Mouse (Mus musculus) kidney, adult 9 months (tissue): ENCODE results near the gene Bpgm.

ENCODE experiments used
- DNase-seq: peaks from one replicate; pipeline ENCODE4 v3.0.0; 2022

Bpgm gene

GRCm38 (mm10) chr6:34475974-34476794, at the start of gene Bpgm:
Bpgm (plus strand) TSS chr6:34476207.
- peak; percentile 100 for DNase-seq

DNA sequence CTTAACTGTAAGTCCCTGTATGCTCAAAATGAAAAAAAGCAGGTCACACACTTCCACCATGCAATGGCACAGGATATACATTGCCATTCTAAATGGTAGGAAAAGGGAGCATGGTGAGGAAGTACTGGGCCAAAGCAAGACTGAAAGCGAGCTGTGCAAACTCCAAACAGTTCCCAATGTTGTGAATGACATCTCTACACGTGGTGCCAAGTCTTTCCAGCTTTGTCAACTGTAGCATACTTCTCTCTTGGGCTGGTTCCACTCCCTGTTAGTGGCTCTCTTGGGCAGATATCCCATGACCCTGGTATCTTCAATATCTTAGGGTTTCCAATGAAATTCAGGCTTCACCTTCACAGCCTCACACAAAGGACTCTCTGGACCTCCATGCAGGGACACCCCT, 37.0 kb upstream of the Bpgm start:
- DNase-seq: no peak

DNA sequence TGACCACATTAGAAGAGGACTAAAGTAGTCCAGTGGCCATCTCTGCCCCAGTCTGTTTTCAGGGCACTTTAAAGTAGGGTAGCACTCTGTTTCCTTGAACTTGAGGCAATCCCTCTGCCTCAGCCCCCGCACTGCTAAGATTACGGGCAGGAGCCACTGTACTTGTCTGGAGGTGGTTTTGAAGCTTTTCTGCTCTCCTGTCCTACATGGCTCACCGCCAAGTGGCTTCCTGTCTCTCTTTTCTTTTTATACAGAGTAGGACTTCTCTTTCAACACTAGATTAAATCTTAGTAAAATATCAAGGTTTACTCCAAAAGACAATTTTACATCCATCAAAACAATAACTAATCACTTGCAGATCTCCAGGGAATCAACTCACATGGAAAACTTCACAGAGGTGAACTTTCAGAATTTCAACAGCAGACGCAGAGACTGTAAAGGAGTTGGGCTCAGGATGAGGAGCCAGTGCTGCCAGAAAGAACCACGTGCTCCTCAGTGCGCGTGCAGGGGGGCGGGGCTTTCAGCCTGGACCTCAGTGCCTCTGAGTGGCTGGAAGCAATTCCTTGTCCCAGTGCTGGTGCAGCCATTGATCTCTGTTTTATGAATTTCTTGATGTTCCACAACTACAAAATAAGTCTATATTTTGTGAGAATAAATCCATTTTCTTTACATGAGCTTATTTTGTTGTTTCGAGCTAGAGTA, 34.3 kb upstream of the Bpgm start:
- DNase-seq: no peak

DNA sequence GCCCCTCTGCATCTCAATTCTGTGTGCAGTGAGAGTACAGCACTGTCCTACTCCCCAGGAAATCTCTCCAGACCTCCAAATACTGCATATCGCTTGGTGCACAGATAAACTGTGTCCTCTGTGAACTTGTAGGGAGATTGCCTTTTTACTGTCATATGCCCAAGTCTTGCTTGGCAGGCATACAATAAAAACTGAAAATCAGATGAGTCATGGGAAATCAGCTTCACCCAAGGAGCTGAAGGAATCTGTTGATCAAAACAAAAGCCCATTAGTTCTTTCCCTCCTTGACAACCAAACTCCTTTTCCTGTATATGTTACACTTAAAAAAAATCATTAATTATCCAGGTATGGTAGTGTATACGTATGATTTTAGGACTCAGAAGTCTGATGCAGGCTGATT, 32.2 kb upstream of the Bpgm start:
- peak; percentile 20 for DNase-seq

DNA sequence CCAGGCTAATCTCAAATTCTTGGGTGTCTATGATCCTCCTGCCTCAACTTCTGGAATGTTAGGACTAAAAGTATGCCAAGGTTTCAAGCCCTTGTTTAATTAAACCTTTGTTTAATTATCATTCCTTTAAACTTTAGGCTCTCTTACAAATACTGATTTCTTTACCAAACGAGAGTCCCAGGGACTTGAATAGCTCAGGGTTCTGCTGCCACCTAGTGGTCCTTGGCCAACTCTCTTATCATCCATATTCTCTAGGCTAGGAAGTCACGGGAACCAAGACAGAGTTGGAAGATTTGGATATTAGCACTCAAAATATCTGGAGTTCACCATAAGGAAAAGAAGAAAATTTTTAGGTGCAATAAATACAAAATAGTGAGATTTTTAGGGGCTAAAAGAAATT, 28.0 kb upstream of the Bpgm start:
- peak; percentile 80 for DNase-seq

- no peak for DNase-seq
Measured at GRCm38 (mm10) chr6:34448696-34449095, 27.3 kb upstream of the Bpgm start.

DNA sequence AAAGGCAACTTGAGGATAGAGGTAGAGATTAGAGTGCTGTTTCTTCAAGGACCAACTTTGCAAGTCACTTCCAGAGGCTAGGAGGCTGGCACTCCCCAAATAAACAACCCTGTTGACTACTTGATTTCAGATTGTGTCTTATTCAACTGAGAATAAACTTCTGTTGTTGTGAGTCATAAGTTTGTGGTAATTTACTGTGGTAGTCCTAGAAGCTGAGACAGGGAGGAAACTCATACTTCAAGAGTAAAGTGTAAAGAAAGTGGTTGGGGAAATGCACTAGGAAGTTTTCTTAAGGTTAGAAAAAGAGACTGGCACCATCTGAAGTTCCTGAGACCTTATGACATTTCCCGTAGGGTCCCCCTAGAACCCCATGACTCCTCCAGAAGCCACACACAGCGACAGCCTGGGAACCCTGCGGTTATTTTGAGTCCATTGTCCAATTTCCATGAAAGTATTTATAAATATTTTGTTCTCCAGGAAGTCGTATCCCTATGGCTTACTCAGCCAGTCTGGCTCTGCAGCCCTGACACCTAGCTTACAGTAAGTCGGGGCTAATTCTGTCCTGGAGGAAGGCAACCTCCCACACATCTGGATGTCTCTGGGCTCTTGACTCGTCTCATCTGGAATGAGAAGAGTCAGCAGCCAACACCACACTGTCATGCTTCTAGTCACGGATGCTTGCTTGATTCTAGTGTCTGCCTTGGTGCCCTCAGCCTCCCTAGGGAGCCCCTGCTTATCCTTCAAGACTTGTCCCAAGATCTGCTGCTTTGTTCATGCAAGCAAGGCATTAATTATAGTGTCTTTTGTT, 22.8 kb upstream of the Bpgm start:
- DNase-seq: no peak

- no peak for DNase-seq
Measured at GRCm38 (mm10) chr6:34459456-34459855, 16.6 kb upstream of the Bpgm start.

- DNase-seq: no peak
Measured at GRCm38 (mm10) chr6:34460651-34461050, 15.4 kb upstream of the Bpgm start.

GRCm38 (mm10) chr6:34463582-34463981, 12.4 kb upstream of the Bpgm start:
- no peak for DNase-seq

GRCm38 (mm10) chr6:34471434-34472110, 4.4 kb upstream of the Bpgm start:
- DNase-seq: no peak

DNA sequence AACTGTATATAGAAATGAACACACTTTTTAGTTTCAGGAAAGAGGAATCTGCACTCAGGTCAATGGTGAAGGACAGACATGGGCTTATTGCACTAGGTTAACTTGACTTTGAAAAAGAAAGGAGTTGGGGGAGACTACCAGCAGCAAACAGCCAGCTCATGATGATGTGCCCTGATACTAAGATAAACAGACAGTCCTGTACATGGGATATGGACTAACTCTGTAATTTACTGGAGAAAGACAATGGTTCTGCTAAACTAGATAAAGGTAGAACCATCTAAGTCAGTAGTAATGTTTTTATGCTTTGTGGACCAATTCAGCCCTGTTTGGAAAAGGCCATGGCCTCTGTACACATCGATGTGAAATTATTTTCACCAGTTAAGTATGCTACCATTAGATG, 2.7 kb upstream of the Bpgm start:
- DNase-seq: no peak

DNA sequence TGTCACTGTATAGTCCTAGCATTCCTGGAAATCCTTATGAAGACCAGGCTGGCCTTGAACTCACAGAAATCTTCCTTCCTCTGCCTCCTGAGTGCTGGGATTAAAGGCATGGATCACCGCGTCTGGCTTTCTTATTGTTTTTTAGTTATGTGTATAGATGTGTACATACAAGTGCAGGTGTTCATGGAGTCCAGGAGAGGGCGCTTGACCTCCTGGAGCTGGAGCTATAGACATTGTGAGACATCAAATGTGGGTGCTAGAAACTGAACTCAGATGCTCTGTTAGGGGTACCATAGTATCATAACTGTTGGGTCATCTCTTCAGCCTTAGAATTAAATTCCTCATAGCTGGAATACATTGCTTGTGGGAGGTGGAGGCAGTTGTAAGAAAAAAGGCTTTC, 2.0 kb upstream of the Bpgm start:
- DNase-seq: no peak

- peak; percentile 36 for DNase-seq
Measured at GRCm38 (mm10) chr6:34475391-34475790, 616 bp upstream of the Bpgm start.

DNA sequence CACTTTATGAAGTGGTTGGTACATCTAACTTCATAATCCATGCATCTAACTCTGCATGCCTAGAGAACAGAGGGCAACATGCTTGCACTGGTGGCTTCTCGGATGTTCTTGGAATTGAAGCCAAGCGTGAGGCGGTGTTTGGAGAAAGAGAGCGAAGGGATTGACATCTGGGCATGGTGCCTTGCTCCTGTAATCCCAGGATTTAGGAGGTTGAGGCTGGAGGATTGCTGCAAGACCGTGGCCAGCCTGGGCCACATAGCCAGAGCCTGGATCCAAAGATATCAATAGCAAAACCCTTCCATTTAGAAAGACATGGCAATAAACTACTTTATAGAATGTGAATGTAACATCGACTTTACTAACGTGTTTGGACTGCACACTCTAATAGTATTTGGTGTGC, 2.0 kb downstream of the Bpgm start:
- no peak for DNase-seq

- peak; percentile 58 for DNase-seq
Measured at GRCm38 (mm10) chr6:34478677-34479360, 2.8 kb downstream of the Bpgm start.

DNA sequence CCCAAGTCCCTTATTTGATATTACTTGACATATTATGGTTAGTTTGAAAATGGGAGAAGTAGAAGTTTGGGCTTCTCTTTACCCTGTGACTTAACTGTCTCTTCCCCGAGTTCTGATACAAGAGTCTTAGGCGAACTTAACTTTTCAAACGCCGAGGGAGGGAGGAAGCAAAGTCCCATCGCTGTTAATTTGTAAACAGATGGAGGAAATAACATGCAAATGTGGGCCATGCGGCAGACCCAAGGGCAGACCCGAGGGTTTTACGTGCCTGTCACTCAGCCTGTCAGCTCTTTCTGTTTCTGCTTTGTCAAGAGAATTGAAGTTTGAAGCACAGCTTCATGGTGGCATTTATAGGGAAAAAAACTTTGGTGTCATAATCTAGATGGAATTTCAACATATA, 3.5 kb downstream of the Bpgm start:
- DNase-seq: peak; percentile 89

DNA sequence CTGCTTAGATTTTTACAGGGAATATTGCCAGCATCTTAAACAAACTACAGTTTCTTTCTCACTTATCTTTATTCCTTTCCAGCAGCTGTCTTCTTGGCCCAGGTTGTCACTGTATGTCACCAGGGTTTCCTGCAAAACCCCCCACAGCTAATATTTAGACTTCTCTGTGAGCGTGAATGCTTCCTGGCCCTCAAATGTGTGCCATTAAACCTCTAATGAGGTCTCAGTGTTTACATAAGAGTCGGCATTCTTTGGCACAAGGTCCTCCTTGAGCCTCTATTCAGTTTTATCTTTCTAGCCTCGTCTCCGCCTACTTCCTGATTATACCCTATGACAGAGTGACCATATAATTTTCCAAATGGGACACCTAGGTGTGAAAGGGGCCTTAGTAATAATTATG, 4.7 kb downstream of the Bpgm start:
- DNase-seq: no peak

DNA sequence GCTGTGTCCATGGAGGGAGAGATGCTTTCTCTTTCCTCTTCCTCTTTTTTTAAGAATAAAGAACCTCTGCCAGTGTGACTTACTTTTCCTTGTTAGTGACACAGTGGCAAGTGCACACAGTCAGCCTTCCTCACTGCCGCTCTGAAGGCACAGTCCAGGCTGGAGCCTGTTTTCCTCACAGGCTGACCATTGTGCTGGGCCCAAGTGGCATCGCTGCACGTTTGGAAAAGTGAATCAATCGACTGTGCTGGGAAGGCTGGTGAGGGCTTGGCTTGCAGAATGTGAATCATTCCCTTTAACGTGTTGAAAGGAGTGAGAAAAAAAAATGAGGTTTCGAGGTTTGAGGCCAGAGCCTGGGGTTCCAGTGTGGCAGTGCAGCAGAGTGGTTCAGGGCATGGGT, 5.3 kb downstream of the Bpgm start:
- DNase-seq: no peak

DNA sequence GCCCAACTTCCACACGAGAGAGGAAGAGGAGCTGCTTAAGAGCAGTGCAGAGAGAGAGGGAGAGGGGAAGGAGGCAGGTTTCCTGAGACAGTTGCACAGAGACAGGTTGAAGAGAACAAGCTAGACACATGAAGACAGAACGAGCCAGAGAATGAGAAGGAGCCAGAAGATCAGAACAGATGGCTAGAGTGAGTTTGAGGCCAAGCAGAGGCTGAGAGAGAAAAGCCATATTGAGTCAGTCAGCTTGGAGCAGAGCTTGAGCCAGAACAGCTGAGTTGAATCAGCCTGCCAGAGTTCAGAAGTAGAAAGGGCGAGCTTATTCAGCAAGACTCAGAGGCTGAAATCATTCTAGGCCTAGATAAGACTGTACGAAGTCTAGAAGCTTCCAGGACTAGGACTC, 6.8 kb downstream of the Bpgm start:
- DNase-seq: no peak

- DNase-seq: no peak
Measured at GRCm38 (mm10) chr6:34483390-34483789, 7.4 kb downstream of the Bpgm start.

GRCm38 (mm10) chr6:34483811-34484210, 7.8 kb downstream of the Bpgm start:
- DNase-seq: no peak
